Mouse (Mus musculus): Measurements from ENCODE around the gene Usp12. TPM values are rescaled to one million over a fixed set of nuclear protein-coding genes. Genes with fewer than 3 reads are reported as not detected.
A peak's percentile ranks its signal among the peaks of the same experiment; 100 is the strongest.

Gene Usp12
- polyA plus RNA-seq, 1 experiment from 2014 or later: 24.2 TPM

- H3K4me1 ChIP-seq: peaks cover 11% of the 10 kb centered on the region
- no peaks in the 10 kb centered on the region for H3K9me3 ChIP-seq
- H3K27ac ChIP-seq: peak overlapping the region; percentile 34
- ATAC-seq (ENCODE audit: low FRiP score, low read depth): no peak; the same call in 1 of the 2 replicates
- H3K36me3 ChIP-seq: peaks cover 32% of the 10 kb centered on the region
- H3K27me3 ChIP-seq (replicated peaks): no peaks in the 10 kb centered on the region
- peak overlapping the region; percentile 90; the same call in 1 of the 2 replicates for H3K4me3 ChIP-seq
- peak overlapping the region; percentile 80 for H3K4me2 ChIP-seq (replicated peaks)
- WGBS: 59% methylated on average over 7 of the region's 7 CpGs
- peak overlapping the region; percentile 18; the same call in 1 of the 2 replicates for H3K9ac ChIP-seq
These were observed 37.6 kb upstream of the Usp12 start for GRCm38 (mm10) chr5:146832435-146832768.

GRCm38 (mm10) chr5:146829528-146829927 lies 34.7 kb upstream of the Usp12 start:
- H3K4me3 ChIP-seq: no peak overlapping the region
- H3K27ac ChIP-seq: no peak overlapping the region
- H3K36me3 ChIP-seq: peaks cover 4% of the 10 kb centered on the region
- no peak overlapping the region for H3K4me2 ChIP-seq (replicated peaks)
- H3K9me3 ChIP-seq: no peaks in the 10 kb centered on the region
- 52% methylated on average over 8 of the region's 8 CpGs for WGBS
- no peak for ATAC-seq (ENCODE audit: low FRiP score, low read depth)
- H3K4me1 ChIP-seq: peaks cover 10% of the 10 kb centered on the region
- H3K9ac ChIP-seq: no peak overlapping the region
- no peaks in the 10 kb centered on the region for H3K27me3 ChIP-seq (replicated peaks)

DNA sequence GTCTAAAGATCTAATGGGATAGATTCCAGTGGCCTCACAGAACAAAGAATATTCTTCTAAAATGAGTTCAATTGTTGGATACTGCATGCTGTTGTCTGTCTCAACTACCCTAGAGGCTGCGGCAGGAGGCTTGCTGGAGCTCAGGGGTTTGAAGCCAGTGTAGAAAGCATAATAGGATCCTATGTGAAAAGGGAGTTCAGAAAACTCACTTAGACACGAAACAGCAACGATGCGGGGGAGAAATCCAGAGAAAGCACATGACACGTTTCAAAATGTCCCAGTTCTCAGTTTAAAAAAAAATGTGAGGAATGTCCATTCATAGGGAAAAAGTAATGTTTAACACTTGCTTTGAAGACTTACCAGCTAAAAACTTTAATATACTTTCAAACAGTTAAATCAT lies 28.2 kb upstream of the Usp12 start:
- Histone ChIP-seq H3K27me3 (replicated peaks) (no peaks in the 10 kb centered on the region), H3K27ac (no peak overlapping the region), H3K4me1 (no peaks in the 10 kb centered on the region; the same call in 1 of the 2 replicates), H3K9ac (no peak overlapping the region), H3K9me3 (no peaks in the 10 kb centered on the region), H3K4me2 (replicated peaks) (no peak overlapping the region), H3K4me3 (no peak overlapping the region), H3K36me3 (no peaks in the 10 kb centered on the region)
- WGBS: 86% methylated on average over 5 of the region's 5 CpGs
- ATAC-seq (ENCODE audit: low FRiP score, low read depth): no peak

DNA sequence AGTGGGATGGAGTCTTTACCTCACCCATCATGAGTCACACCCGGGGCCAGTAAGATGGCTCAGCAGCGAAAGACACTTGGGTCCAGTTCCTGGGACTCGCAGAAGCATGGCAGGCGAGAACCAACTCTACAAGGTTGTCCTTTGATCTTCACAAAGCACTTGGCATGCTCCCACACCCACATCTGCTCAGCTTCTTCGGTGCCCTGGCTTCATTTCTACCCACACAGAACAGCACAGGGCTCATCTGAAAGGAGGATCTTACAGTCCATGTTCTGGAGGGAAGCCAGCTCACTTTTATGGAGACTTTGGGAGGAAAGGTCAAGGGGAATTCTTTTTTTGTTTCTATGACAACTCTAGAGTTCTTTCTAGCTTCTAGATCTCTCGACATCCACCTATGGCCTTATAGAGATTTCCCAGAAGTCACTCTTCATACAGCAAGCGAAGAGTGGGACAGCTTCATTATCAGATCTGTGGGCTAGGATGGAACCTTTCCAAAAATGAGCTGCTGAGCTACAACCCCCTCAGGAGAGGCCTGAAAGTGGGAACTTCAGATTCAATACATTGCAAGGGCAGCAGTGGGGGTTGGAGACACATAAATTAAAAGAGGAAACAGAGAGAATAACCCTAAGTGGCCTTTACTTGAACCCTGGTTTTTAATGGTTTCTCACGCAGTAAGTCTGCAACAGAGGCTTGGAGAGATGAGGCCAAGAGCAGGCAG lies 24.3 kb upstream of the Usp12 start:
- no peak for ATAC-seq (ENCODE audit: low FRiP score, low read depth)
- Histone ChIP-seq H3K27me3 (replicated peaks) (no peaks in the 10 kb centered on the region), H3K9ac (no peak overlapping the region), H3K4me1 (no peaks in the 10 kb centered on the region; the same call in 1 of the 2 replicates), H3K4me3 (no peak overlapping the region), H3K36me3 (no peaks in the 10 kb centered on the region), H3K4me2 (replicated peaks) (no peak overlapping the region), H3K9me3 (no peaks in the 10 kb centered on the region), H3K27ac (no peak overlapping the region)
- 69% methylated on average over 8 of the region's 8 CpGs for WGBS

DNA sequence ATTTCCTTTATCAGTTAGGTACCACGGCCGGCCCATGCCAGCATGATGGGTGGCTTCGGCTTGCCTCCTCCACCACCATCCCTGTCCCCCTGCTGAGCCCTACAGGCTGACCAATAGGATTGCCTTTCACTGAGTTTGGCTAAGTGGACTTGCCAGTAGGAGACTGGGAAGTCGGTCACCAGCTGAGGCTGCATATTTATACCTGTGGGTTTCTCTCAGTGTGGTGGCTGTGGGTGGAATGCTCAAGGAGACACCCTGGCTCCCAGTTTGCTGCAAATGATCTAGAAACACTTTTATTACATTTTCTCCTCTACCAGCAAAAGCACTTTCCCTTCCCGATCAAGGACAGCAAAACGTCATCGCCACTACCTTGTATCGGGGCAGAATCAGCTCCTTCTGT lies 22.8 kb upstream of the Usp12 start:
- no peak for ATAC-seq (ENCODE audit: low FRiP score, low read depth)
- H3K9me3 ChIP-seq: no peaks in the 10 kb centered on the region
- H3K4me3 ChIP-seq: no peak overlapping the region
- H3K27ac ChIP-seq: no peak overlapping the region
- H3K4me1 ChIP-seq: no peaks in the 10 kb centered on the region; the same call in 1 of the 2 replicates
- no peaks in the 10 kb centered on the region for H3K27me3 ChIP-seq (replicated peaks)
- H3K9ac ChIP-seq: no peak overlapping the region
- H3K4me2 ChIP-seq (replicated peaks): no peak overlapping the region
- H3K36me3 ChIP-seq: no peaks in the 10 kb centered on the region
- WGBS: 89% methylated on average over 8 of the region's 8 CpGs

DNA sequence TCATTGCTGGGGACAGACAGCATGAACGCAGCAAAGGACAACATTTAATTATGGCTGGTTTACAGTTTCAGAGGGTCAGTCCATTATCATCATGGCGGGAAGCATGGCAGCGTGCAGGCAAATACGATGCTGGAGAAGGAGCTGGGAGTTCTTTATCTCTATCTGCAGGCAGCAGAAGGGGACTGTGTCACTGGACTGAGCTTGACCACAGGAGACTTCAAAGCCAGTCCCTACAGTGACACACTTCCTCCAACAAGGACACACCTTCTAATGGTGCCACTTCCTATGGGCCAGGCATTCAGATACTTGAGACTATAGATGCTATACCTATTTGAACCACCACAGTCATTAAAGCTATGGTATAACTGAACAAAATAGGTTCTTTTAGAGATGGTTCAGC lies 20.6 kb upstream of the Usp12 start:
- H3K27me3 ChIP-seq (replicated peaks): no peaks in the 10 kb centered on the region
- no peak overlapping the region for H3K4me2 ChIP-seq (replicated peaks)
- WGBS: 85% methylated on average over 4 of the region's 4 CpGs

DNA sequence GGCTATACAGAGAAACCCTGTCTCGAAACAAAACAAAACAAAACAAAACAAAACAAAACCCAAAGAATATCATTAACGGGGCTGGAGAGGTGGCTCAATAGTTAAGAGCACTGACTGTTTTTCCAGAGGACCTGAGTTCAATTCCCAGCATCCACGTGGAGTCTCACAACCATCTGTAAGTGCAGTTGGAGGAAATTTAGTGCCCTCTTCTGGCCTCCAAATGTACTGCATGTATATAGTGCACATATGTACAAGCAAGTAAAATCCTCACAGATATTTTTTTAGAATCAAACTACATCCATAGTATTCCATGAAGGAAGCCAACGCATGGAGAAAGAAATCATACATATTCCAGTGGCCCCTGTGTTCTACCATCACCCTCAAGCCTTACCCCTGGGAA lies 18.6 kb upstream of the Usp12 start:
- H3K36me3 ChIP-seq: no peaks in the 10 kb centered on the region
- no peaks in the 10 kb centered on the region for H3K27me3 ChIP-seq (replicated peaks)
- ATAC-seq (ENCODE audit: low FRiP score, low read depth): no peak
- H3K4me3 ChIP-seq: no peak overlapping the region
- no peak overlapping the region for H3K9ac ChIP-seq
- no peak overlapping the region for H3K27ac ChIP-seq
- no peaks in the 10 kb centered on the region for H3K9me3 ChIP-seq
- 86% methylated on average over 4 of the region's 4 CpGs for WGBS
- no peak overlapping the region for H3K4me2 ChIP-seq (replicated peaks)
- no peaks in the 10 kb centered on the region for H3K4me1 ChIP-seq

More for the DNA sequence above, 20.6 kb upstream of the Usp12 start:
- Histone ChIP-seq H3K4me1 (no peaks in the 10 kb centered on the region; the same call in 1 of the 2 replicates), H3K36me3 (no peaks in the 10 kb centered on the region), H3K9me3 (no peaks in the 10 kb centered on the region), H3K4me3 (no peak overlapping the region), H3K27ac (no peak overlapping the region), H3K9ac (no peak overlapping the region)
- no peak for ATAC-seq (ENCODE audit: low FRiP score, low read depth)

GRCm38 (mm10) chr5:146812866-146813265 lies 18.1 kb upstream of the Usp12 start:
- no peaks in the 10 kb centered on the region for H3K9me3 ChIP-seq
- H3K27me3 ChIP-seq (replicated peaks): no peaks in the 10 kb centered on the region
- ATAC-seq (ENCODE audit: low FRiP score, low read depth): no peak
- no peak overlapping the region for H3K4me2 ChIP-seq (replicated peaks)
- H3K27ac ChIP-seq: no peak overlapping the region
- H3K36me3 ChIP-seq: no peaks in the 10 kb centered on the region
- H3K4me3 ChIP-seq: no peak overlapping the region
- no peaks in the 10 kb centered on the region for H3K4me1 ChIP-seq
- no peak overlapping the region for H3K9ac ChIP-seq
- WGBS: 88% methylated on average over 5 of the region's 5 CpGs

GRCm38 (mm10) chr5:146809951-146810350 lies 15.1 kb upstream of the Usp12 start:
- Histone ChIP-seq H3K27ac (no peak overlapping the region), H3K9ac (no peak overlapping the region), H3K4me1 (no peaks in the 10 kb centered on the region), H3K4me2 (replicated peaks) (no peak overlapping the region), H3K9me3 (no peaks in the 10 kb centered on the region), H3K27me3 (replicated peaks) (no peaks in the 10 kb centered on the region), H3K4me3 (no peak overlapping the region), H3K36me3 (no peaks in the 10 kb centered on the region)
- no peak for ATAC-seq (ENCODE audit: low FRiP score, low read depth)
- WGBS: 81% methylated on average over 5 of the region's 5 CpGs

DNA sequence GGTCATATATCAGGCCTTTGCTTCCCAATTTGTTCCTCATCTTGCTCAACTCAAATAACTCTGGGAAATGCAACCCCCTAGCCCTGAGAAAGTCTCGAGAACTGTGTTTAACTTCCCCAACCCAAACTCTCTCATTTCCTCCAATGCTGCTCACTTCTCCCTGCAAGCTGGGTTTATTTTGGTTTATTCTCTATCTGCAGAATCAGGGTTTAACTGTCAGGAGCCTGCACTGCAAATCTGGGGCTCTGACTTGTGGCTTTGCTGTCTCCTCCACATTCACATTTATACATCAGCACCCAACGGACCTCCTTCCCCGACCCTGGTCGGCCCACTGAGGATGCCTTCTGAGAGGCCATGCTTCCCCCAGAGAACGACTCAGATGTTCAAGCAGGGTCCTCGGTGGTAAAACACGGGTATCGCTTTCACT lies 11.2 kb upstream of the Usp12 start:
- H3K9me3 ChIP-seq: 0 out of 2 replicates have a peak, but pooled peaks cover 8% of the 10 kb centered on the region
- no peaks in the 10 kb centered on the region for H3K4me1 ChIP-seq
- no peaks in the 10 kb centered on the region for H3K27me3 ChIP-seq (replicated peaks)
- WGBS: 74% methylated on average over 8 of the region's 8 CpGs
- ATAC-seq (ENCODE audit: low FRiP score, low read depth): no peak
- no peak overlapping the region for H3K4me3 ChIP-seq
- H3K4me2 ChIP-seq (replicated peaks): no peak overlapping the region
- H3K36me3 ChIP-seq: no peaks in the 10 kb centered on the region
- no peak overlapping the region for H3K9ac ChIP-seq
- H3K27ac ChIP-seq: no peak overlapping the region

- no peak overlapping the region for H3K4me3 ChIP-seq
- peaks cover 7% of the 10 kb centered on the region for H3K4me1 ChIP-seq
- H3K4me2 ChIP-seq (replicated peaks): no peak overlapping the region
- no peaks in the 10 kb centered on the region for H3K36me3 ChIP-seq
- no peak for ATAC-seq (ENCODE audit: low FRiP score, low read depth)
- no peaks in the 10 kb centered on the region for H3K27me3 ChIP-seq (replicated peaks)
- 41% methylated on average over 9 of the region's 9 CpGs for WGBS
- no peak overlapping the region for H3K9ac ChIP-seq
- 0 out of 2 replicates have a peak, but pooled peaks cover 8% of the 10 kb centered on the region for H3K9me3 ChIP-seq
- no peak overlapping the region for H3K27ac ChIP-seq
These were observed 3.2 kb upstream of the Usp12 start for GRCm38 (mm10) chr5:146798031-146798430.

- WGBS: 78% methylated on average over 13 of the region's 13 CpGs
- Histone ChIP-seq H3K9me3 (no peaks in the 10 kb centered on the region), H3K36me3 (no peaks in the 10 kb centered on the region), H3K4me3 (no peak overlapping the region), H3K9ac (no peak overlapping the region), H3K4me2 (replicated peaks) (no peak overlapping the region), H3K4me1 (peaks cover 21% of the 10 kb centered on the region), H3K27me3 (replicated peaks) (no peaks in the 10 kb centered on the region), H3K27ac (no peak overlapping the region)
- ATAC-seq (ENCODE audit: low FRiP score, low read depth): no peak
These were observed 922 bp upstream of the Usp12 start for GRCm38 (mm10) chr5:146795728-146796127.
